ENCODE assay signal across 8 mouse cellular contexts in the genomic region with DNA sequence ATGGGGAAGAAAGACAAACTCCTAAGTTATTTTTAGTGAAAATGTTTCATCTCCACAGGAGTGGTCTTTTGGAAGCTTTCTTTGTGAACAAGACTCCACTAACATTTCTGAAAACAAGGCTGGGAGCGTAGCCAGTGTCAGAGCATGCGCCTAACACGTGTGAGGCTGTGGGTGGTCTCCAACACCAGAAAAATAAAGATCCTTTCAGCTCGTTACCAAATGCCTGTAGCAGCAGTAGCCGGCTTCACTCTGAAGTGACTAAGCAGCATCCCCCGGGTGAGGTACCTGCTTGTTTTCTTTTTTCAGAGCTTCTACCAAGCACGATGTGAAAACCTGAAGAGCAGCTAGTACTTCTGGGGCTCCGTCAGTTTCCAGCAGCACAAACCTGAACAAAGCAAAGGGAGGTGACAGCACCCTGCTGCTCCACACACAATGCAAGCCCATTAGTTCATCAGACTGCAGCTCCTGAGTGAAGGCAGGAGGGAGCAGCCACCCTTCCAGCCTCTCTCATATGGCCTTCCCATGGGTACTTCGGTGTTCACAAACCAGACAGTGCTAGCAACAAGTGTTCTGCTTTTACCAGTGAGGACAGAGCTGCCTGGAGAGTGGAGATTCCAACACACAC.
DNase-seq lines count a peak whose midpoint lies in the region; ATAC-seq and TF ChIP-seq lines count a peak whose summit lies in the region.

No protein-coding gene starts in this region.

- no peak for TF ChIP-seq CTCF in brain, embryonic 14.5 days (IDR thresholded peaks at IDR 0.05; ENCODE audit: borderline replicate concordance, extremely low read depth, insufficient read depth, insufficient read length)

- DNase-seq in cerebellum, adult 9-10 months: peak; percentile 12
- DNase-seq in cerebellum, adult 11 months: no peak
- peak; percentile 78 for DNase-seq in brain, embryonic 14.5 days (ENCODE audit: low read depth)
- DNase-seq in gastrocnemius, postnatal 36 days: no peak
- DNase-seq in T-cell, adult 2 months (ENCODE audit: low spot score): no peak

- intact Hi-C loops in gastrocnemius, postnatal 36 days (cut with DNase I): no loop called here

- 0 out of 2 replicates have a peak, but pooled peaks cover 3% of the 10 kb centered on the region for H3K36me3 ChIP-seq in hindbrain, embryonic 12.5 days
- H3K36me3 ChIP-seq in midbrain, embryonic 15.5 days (replicated peaks): no peaks in the 10 kb centered on the region

- no peak overlapping the region for H3K4me2 ChIP-seq in hindbrain, embryonic 12.5 days (replicated peaks)
- no peak overlapping the region for H3K4me2 ChIP-seq in midbrain, embryonic 15.5 days

- H3K9me3 ChIP-seq in hindbrain, embryonic 12.5 days (replicated peaks): no peaks in the 10 kb centered on the region
- no peaks in the 10 kb centered on the region for H3K9me3 ChIP-seq in midbrain, embryonic 15.5 days

- peak overlapping the region; percentile 2; the same call in 1 of the 2 replicates for H3K9ac ChIP-seq in hindbrain, embryonic 12.5 days
- no peak overlapping the region for H3K9ac ChIP-seq in midbrain, embryonic 15.5 days

- H3K4me1 ChIP-seq in hindbrain, embryonic 12.5 days: peaks cover 11% of the 10 kb centered on the region
- H3K4me1 ChIP-seq in midbrain, embryonic 15.5 days: peaks cover 3% of the 10 kb centered on the region; the same call in 1 of the 2 replicates

- 11% methylated on average over 9 of the region's 9 CpGs for WGBS in hindbrain, embryonic 12.5 days
- 21% methylated on average over 9 of the region's 9 CpGs for WGBS in midbrain, embryonic 15.5 days

- H3K27me3 ChIP-seq in hindbrain, embryonic 12.5 days: no peaks in the 10 kb centered on the region
- no peaks in the 10 kb centered on the region for H3K27me3 ChIP-seq in midbrain, embryonic 15.5 days (replicated peaks)

- ATAC-seq in hindbrain, embryonic 12.5 days (ENCODE audit: low FRiP score): peak; percentile 31; the same call in 1 of the 2 replicates
- peak; percentile 41; the same call in 1 of the 2 replicates for ATAC-seq in midbrain, embryonic 15.5 days (replicated peaks)
- no peak for ATAC-seq in CD4-positive, CD25-positive, alpha-beta regulatory T cell, adult 4 months

- no peak overlapping the region for H3K4me3 ChIP-seq in hindbrain, embryonic 12.5 days
- H3K4me3 ChIP-seq in midbrain, embryonic 15.5 days: no peak overlapping the region

- no peak for TF ChIP-seq POLR2A in brain, embryonic 14.5 days (IDR thresholded peaks at IDR 0.05; ENCODE audit: borderline replicate concordance, extremely low read depth, insufficient read depth, insufficient read length, poor library complexity, severe bottlenecking)

- H3K27ac ChIP-seq in hindbrain, embryonic 12.5 days: no peak overlapping the region
- no peak overlapping the region for H3K27ac ChIP-seq in midbrain, embryonic 15.5 days

Comparison
In these comparisons a context has a peak if more than half of its experiments do, and no peak if none do; other contexts are left out.
1. DNase-seq: peak in cerebellum, adult 9-10 months (single experiment) and brain, embryonic 14.5 days (single experiment); none in cerebellum, adult 11 months (single experiment), gastrocnemius, postnatal 36 days (0 of 2) and T-cell, adult 2 months (single experiment).